Mouse (Mus musculus) hindbrain, embryonic 12.5 days (tissue): ENCODE data around the gene Arhgap28. TPM values are rescaled to one million over a fixed set of nuclear protein-coding genes. Genes with fewer than 3 reads are reported as not detected.

Experiments
- ATAC-seq: fragments of 200-750 bp; cut with Nextera tagmentation; 2 replicates; pipeline ENCODE4 v1.8.0; 2017; ENCODE audit warnings: moderate TSS enrichment; ENCODE audit not compliant: low FRiP score
- H3K27ac ChIP-seq: fragments of 300-500 bp; sonication (generic); 2 replicates; pipeline ENCODE4 v1.5.1; 2016; ENCODE audit warnings: mild to moderate bottlenecking
- H3K27me3 ChIP-seq: fragments of 300-500 bp; sonication (generic); 2 replicates; pipeline ENCODE4 v1.6.1; 2016; ENCODE audit warnings: mild to moderate bottlenecking
- H3K36me3 ChIP-seq: fragments of 300-500 bp; sonication (generic); 2 replicates; pipeline ENCODE4 v1.6.1; 2016; ENCODE audit warnings: mild to moderate bottlenecking
- H3K4me1 ChIP-seq: fragments of 300-500 bp; sonication (generic); 2 replicates; pipeline ENCODE4 v1.6.1; 2016
- H3K4me2 ChIP-seq: fragments of 300-500 bp; sonication (generic); replicated peaks from 2 replicates; pipeline ENCODE4 v1.6.1; 2016; ENCODE audit warnings: mild to moderate bottlenecking
- H3K4me3 ChIP-seq: fragments of 300-500 bp; sonication (generic); 2 replicates; pipeline ENCODE4 v1.5.1; 2016; ENCODE audit warnings: mild to moderate bottlenecking
- H3K9ac ChIP-seq: fragments of 300-500 bp; sonication (generic); 2 replicates; pipeline ENCODE4 v1.6.1; 2016; ENCODE audit warnings: mild to moderate bottlenecking, moderate library complexity
- H3K9me3 ChIP-seq: fragments of 300-500 bp; sonication (generic); replicated peaks from 2 replicates; pipeline ENCODE4 v1.6.1; 2016; ENCODE audit warnings: mild to moderate bottlenecking
- WGBS: fragments of 180-500 bp; shearing (Covaris S2); methylation state at CpG from one replicate; pipeline ENCODE4 v1.1.7; 2016; 5-methylcytosine and 5-hydroxymethylcytosine counted together
- polyA plus RNA-seq: library from polyadenylated mRNA; unstranded; fragments of >200 nt; fragmentation: Nextera tagmentation; extraction: Ambion mirVana; gene quantifications from 2 replicates; pipeline ENCODE4 v1.2.1, GENCODE M21; 2016

Gene Arhgap28
- polyA plus RNA-seq: 40.9 and 44.2 TPM in 2 replicates

- Histone ChIP-seq H3K4me3 (peak within 1 kb of the TSS; percentile 76), H3K4me2 (peak within 1 kb of the TSS; percentile 82), H3K9ac (peak within 1 kb of the TSS; percentile 69), H3K4me1 (peaks cover 12% of the 10 kb centered on the region), H3K36me3 (no peaks in the 10 kb centered on the region), H3K27me3 (no peaks in the 10 kb centered on the region), H3K27ac (peak within 1 kb of the TSS; percentile 86), H3K9me3 (no peaks in the 10 kb centered on the region)
- peak; percentile 96 for ATAC-seq
- WGBS: under 1% methylated on average over 62 of the region's 65 CpGs
These were observed at the start of gene Arhgap28 for GRCm38 (mm10) chr17:68003741-68004560. Gene Arhgap28, minus strand, starts transcription at chr17:68004120.

GRCm38 (mm10) chr17:68046341-68046675 lies 42.4 kb upstream of the Arhgap28 start:
- 75% methylated on average over 7 of the region's 7 CpGs for WGBS
- Histone ChIP-seq H3K4me3 (no peak overlapping the region), H3K4me2 (no peak overlapping the region), H3K27me3 (no peaks in the 10 kb centered on the region), H3K9ac (no peak overlapping the region), H3K27ac (no peak overlapping the region), H3K9me3 (no peaks in the 10 kb centered on the region), H3K36me3 (no peaks in the 10 kb centered on the region), H3K4me1 (no peaks in the 10 kb centered on the region)
- ATAC-seq: no peak

GRCm38 (mm10) chr17:68045655-68046340 lies 41.9 kb upstream of the Arhgap28 start:
- Histone ChIP-seq H3K4me2 (no peak overlapping the region), H3K36me3 (no peaks in the 10 kb centered on the region), H3K27ac (no peak overlapping the region), H3K4me3 (no peak overlapping the region), H3K9me3 (no peaks in the 10 kb centered on the region), H3K27me3 (no peaks in the 10 kb centered on the region), H3K9ac (no peak overlapping the region), H3K4me1 (no peaks in the 10 kb centered on the region)
- 76% methylated on average over 8 of the region's 8 CpGs for WGBS
- no peak for ATAC-seq

- ATAC-seq: no peak
- Histone ChIP-seq H3K9me3 (no peaks in the 10 kb centered on the region), H3K36me3 (no peaks in the 10 kb centered on the region), H3K27ac (no peak overlapping the region), H3K4me3 (no peak overlapping the region), H3K9ac (no peak overlapping the region), H3K27me3 (no peaks in the 10 kb centered on the region), H3K4me2 (no peak overlapping the region), H3K4me1 (no peaks in the 10 kb centered on the region)
- 98% methylated on average over 4 of the region's 4 CpGs for WGBS
These were observed 38.5 kb upstream of the Arhgap28 start for GRCm38 (mm10) chr17:68042377-68042776.

- Histone ChIP-seq H3K4me1 (no peaks in the 10 kb centered on the region), H3K4me3 (no peak overlapping the region), H3K9me3 (no peaks in the 10 kb centered on the region), H3K36me3 (no peaks in the 10 kb centered on the region), H3K9ac (no peak overlapping the region), H3K27ac (no peak overlapping the region), H3K27me3 (no peaks in the 10 kb centered on the region), H3K4me2 (no peak overlapping the region)
- ATAC-seq: no peak
- 56% methylated on average over 1 of the region's 1 CpGs for WGBS
These were observed 33.1 kb upstream of the Arhgap28 start for GRCm38 (mm10) chr17:68037011-68037410.

- H3K9me3 ChIP-seq: no peaks in the 10 kb centered on the region
- H3K27me3 ChIP-seq: no peaks in the 10 kb centered on the region
- no peak overlapping the region for H3K9ac ChIP-seq
- WGBS: 79% methylated on average over 5 of the region's 5 CpGs
- no peak overlapping the region for H3K27ac ChIP-seq
- no peak overlapping the region for H3K4me2 ChIP-seq
- H3K36me3 ChIP-seq: no peaks in the 10 kb centered on the region
- ATAC-seq: no peak
- no peaks in the 10 kb centered on the region for H3K4me1 ChIP-seq
- no peak overlapping the region for H3K4me3 ChIP-seq
These were observed 25.6 kb upstream of the Arhgap28 start for GRCm38 (mm10) chr17:68029495-68029894.

GRCm38 (mm10) chr17:68028519-68028918 lies 24.6 kb upstream of the Arhgap28 start:
- Histone ChIP-seq H3K9ac (no peak overlapping the region), H3K4me1 (no peaks in the 10 kb centered on the region), H3K4me2 (no peak overlapping the region), H3K9me3 (no peaks in the 10 kb centered on the region), H3K36me3 (no peaks in the 10 kb centered on the region), H3K27me3 (no peaks in the 10 kb centered on the region), H3K27ac (no peak overlapping the region), H3K4me3 (no peak overlapping the region)
- ATAC-seq: no peak
- WGBS: 89% methylated on average over 4 of the region's 4 CpGs

- Histone ChIP-seq H3K4me3 (no peak overlapping the region), H3K4me2 (no peak overlapping the region), H3K4me1 (no peaks in the 10 kb centered on the region), H3K27me3 (no peaks in the 10 kb centered on the region), H3K36me3 (no peaks in the 10 kb centered on the region), H3K9ac (no peak overlapping the region), H3K27ac (no peak overlapping the region), H3K9me3 (no peaks in the 10 kb centered on the region)
- ATAC-seq: no peak
- WGBS: 70% methylated on average over 7 of the region's 7 CpGs
These were observed 20.4 kb upstream of the Arhgap28 start for GRCm38 (mm10) chr17:68024327-68024726.

- Histone ChIP-seq H3K4me2 (no peak overlapping the region), H3K9ac (no peak overlapping the region), H3K4me3 (no peak overlapping the region), H3K36me3 (no peaks in the 10 kb centered on the region), H3K4me1 (0 out of 2 replicates have a peak, but pooled peaks cover 2% of the 10 kb centered on the region), H3K9me3 (no peaks in the 10 kb centered on the region), H3K27me3 (no peaks in the 10 kb centered on the region), H3K27ac (no peak overlapping the region)
- 72% methylated on average over 15 of the region's 15 CpGs for WGBS
- ATAC-seq: no peak
These were observed 15.6 kb upstream of the Arhgap28 start for GRCm38 (mm10) chr17:68019466-68020065.

GRCm38 (mm10) chr17:68017095-68017494 lies 13.2 kb upstream of the Arhgap28 start:
- no peak overlapping the region for H3K27ac ChIP-seq
- no peak overlapping the region for H3K9ac ChIP-seq
- WGBS: 60% methylated on average over 3 of the region's 3 CpGs

GRCm38 (mm10) chr17:68011606-68012005 lies 7.7 kb upstream of the Arhgap28 start:
- Histone ChIP-seq H3K27me3 (no peaks in the 10 kb centered on the region), H3K4me3 (no peak overlapping the region), H3K4me2 (no peak overlapping the region), H3K27ac (no peak overlapping the region), H3K4me1 (no peaks in the 10 kb centered on the region), H3K9ac (no peak overlapping the region), H3K9me3 (no peaks in the 10 kb centered on the region), H3K36me3 (no peaks in the 10 kb centered on the region)
- ATAC-seq: no peak
- 90% methylated on average over 5 of the region's 5 CpGs for WGBS

More at GRCm38 (mm10) chr17:68017095-68017494, 13.2 kb upstream of the Arhgap28 start:
- Histone ChIP-seq H3K4me3 (no peak overlapping the region), H3K9me3 (no peaks in the 10 kb centered on the region), H3K4me1 (0 out of 2 replicates have a peak, but pooled peaks cover 2% of the 10 kb centered on the region), H3K4me2 (no peak overlapping the region), H3K36me3 (no peaks in the 10 kb centered on the region), H3K27me3 (no peaks in the 10 kb centered on the region)
- no peak for ATAC-seq

GRCm38 (mm10) chr17:68010041-68010440 lies 6.1 kb upstream of the Arhgap28 start:
- Histone ChIP-seq H3K4me2 (no peak overlapping the region), H3K27me3 (no peaks in the 10 kb centered on the region), H3K27ac (no peak overlapping the region), H3K9ac (no peak overlapping the region), H3K4me3 (no peak overlapping the region), H3K9me3 (no peaks in the 10 kb centered on the region), H3K36me3 (no peaks in the 10 kb centered on the region), H3K4me1 (peaks cover 2% of the 10 kb centered on the region)
- WGBS: 97% methylated on average over 5 of the region's 5 CpGs
- ATAC-seq: no peak
